Mouse (Mus musculus) heart, embryonic 15.5 days (tissue): ENCODE measurements around the gene Nt5c3. TPM values are rescaled to one million over a fixed set of nuclear protein-coding genes. Genes with fewer than 3 reads are reported as not detected.

Experiments
- ATAC-seq: fragments of 200-750 bp; cut with Nextera tagmentation; replicated peaks from 2 replicates; pipeline ENCODE4 v1.8.0; 2017; ENCODE audit warnings: low read depth, moderate TSS enrichment; ENCODE audit not compliant: insufficient number of reproducible peaks, insufficient read depth, low FRiP score
- H3K27ac ChIP-seq: fragments of 300-500 bp; sonication (generic); 2 replicates; pipeline ENCODE4 v1.5.1; 2015; ENCODE audit warnings: mild to moderate bottlenecking, inconsistent platforms
- H3K27me3 ChIP-seq: fragments of 300-500 bp; sonication (generic); 2 replicates; pipeline ENCODE4 v1.6.1; 2015; ENCODE audit warnings: inconsistent platforms
- H3K36me3 ChIP-seq: fragments of 300-500 bp; sonication (generic); 2 replicates; pipeline ENCODE4 v1.6.1; 2015; ENCODE audit warnings: mild to moderate bottlenecking, inconsistent platforms
- H3K4me1 ChIP-seq: fragments of 300-500 bp; sonication (generic); replicated peaks from 2 replicates; pipeline ENCODE4 v1.6.1; 2015; ENCODE audit warnings: inconsistent platforms
- H3K4me2 ChIP-seq: fragments of 300-500 bp; sonication (generic); 2 replicates; pipeline ENCODE4 v1.6.1; 2015; ENCODE audit warnings: inconsistent platforms, mild to moderate bottlenecking, moderate library complexity
- H3K4me3 ChIP-seq: fragments of 300-500 bp; sonication (generic); 2 replicates; pipeline ENCODE4 v1.5.1; 2015; ENCODE audit warnings: mild to moderate bottlenecking, inconsistent platforms
- H3K9ac ChIP-seq: fragments of 300-500 bp; sonication (generic); 2 replicates; pipeline ENCODE4 v1.6.1; 2015; ENCODE audit warnings: mild to moderate bottlenecking, inconsistent platforms
- H3K9me3 ChIP-seq: fragments of 300-500 bp; sonication (generic); replicated peaks from 2 replicates; pipeline ENCODE4 v1.6.1; 2016; ENCODE audit warnings: inconsistent platforms
- WGBS: fragments of 180-500 bp; shearing (Covaris S2); methylation state at CpG from one replicate; pipeline ENCODE4 v1.1.7; 2015; ENCODE audit warnings: mixed read lengths; 5-methylcytosine and 5-hydroxymethylcytosine counted together
- polyA plus RNA-seq: library from polyadenylated mRNA; unstranded; fragments of >200 nt; fragmentation: Nextera tagmentation; extraction: Ambion mirVana; gene quantifications from 2 replicates; pipeline ENCODE4 v1.2.1, GENCODE M21; 2015

Gene Nt5c3
- polyA plus RNA-seq, 1 experiment from 2014 or later = 71.7 TPM

DNA sequence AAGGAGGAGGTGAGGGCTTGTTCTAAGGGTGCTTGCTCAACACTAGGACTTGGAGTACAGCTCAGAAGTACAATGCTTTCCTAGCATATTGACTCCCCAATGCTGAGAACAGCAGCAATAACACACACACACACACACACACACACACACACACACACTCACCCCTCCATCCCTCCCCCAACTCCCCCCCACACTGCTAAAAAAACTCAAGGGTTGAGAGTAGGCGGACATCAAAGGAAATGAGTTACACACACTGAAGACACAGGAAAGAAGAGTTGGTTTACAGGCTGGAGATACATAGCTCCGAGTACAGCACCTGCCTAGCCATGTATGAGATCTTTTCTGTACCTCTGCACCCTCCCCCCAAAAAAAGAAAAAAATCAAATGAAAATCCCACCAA is 7.5 kb downstream of the Nt5c3 start:
- H3K9me3 ChIP-seq = no peaks in the 10 kb centered on the region
- H3K9ac ChIP-seq = no peak overlapping the region
- ATAC-seq = no peak
- no peaks in the 10 kb centered on the region for H3K27me3 ChIP-seq
- H3K4me2 ChIP-seq = no peak overlapping the region
- peaks cover 41% of the 10 kb centered on the region for H3K4me1 ChIP-seq
- 66% methylated on average over 2 of the region's 2 CpGs for WGBS
- H3K36me3 ChIP-seq = no peaks in the 10 kb centered on the region
- H3K4me3 ChIP-seq = no peak overlapping the region
- no peak overlapping the region for H3K27ac ChIP-seq

GRCm38 (mm10) chr6:56913092-56913858 is 10.5 kb downstream of the Nt5c3 start:
- Histone ChIP-seq H3K27me3 (no peaks in the 10 kb centered on the region), H3K36me3 (no peaks in the 10 kb centered on the region), H3K9ac (no peak overlapping the region), H3K4me3 (no peak overlapping the region), H3K4me2 (no peak overlapping the region), H3K27ac (no peak overlapping the region), H3K4me1 (peaks cover 20% of the 10 kb centered on the region), H3K9me3 (no peaks in the 10 kb centered on the region)
- whole genome bisulfite sequencing = 78% methylated on average over 2 of the region's 2 CpGs
- no peak for ATAC-seq

DNA sequence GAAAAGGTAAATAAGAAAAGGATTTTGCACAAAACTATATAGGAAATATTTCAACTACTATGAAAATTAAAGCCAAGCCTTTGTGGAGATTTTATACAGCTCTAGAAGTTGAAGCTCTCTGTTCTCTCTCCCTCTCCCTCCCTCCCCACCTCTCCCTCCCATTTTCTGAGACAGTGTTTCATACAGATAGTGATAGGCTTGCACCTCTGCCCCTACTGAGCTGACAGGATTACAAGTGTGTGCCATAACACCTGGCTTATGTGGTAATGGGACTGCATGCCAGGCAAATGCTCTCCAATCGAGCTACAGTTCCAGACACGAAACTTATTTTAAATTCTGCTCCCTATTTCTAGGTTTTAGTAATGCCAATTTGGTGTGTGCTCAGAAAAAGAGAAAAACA is 12.8 kb downstream of the Nt5c3 start:
- Histone ChIP-seq H3K4me3 (no peak overlapping the region), H3K9ac (no peak overlapping the region), H3K9me3 (no peaks in the 10 kb centered on the region), H3K27ac (no peak overlapping the region), H3K36me3 (no peaks in the 10 kb centered on the region), H3K4me1 (0 out of 2 replicates have a peak, but pooled peaks cover 8% of the 10 kb centered on the region), H3K27me3 (no peaks in the 10 kb centered on the region), H3K4me2 (no peak overlapping the region)
- WGBS = 57% methylated on average over 2 of the region's 2 CpGs
- ATAC-seq = no peak

DNA sequence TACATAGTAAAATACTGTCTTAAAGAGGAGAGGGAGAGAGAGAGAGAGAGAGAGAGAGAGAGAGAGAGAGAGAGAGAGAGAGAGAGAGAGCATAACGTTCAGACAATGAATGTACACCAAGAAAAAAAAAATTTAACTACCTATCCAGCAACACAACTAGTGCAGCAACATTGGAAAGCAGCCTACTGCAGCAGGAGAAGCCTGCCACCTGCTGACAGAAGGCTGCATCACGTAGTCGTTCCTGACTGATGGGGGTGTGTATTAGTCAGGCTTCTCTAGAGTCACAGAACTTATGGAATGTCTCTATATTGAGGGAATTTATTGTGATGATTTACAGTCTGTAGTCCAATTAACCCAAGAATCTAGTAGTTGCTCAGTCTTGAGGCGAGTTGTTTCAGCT is 14.8 kb downstream of the Nt5c3 start:
- H3K9ac ChIP-seq = no peak overlapping the region
- ATAC-seq = 0 out of 2 replicates have a peak, but pooled peaks have one; percentile 35
- H3K36me3 ChIP-seq = no peaks in the 10 kb centered on the region
- H3K4me3 ChIP-seq = no peak overlapping the region
- H3K27ac ChIP-seq = no peak overlapping the region
- H3K4me2 ChIP-seq = no peak overlapping the region
- WGBS = 2% methylated on average over 4 of the region's 4 CpGs
- H3K9me3 ChIP-seq = no peaks in the 10 kb centered on the region
- no peaks in the 10 kb centered on the region for H3K27me3 ChIP-seq
- peaks cover 15% of the 10 kb centered on the region for H3K4me1 ChIP-seq

GRCm38 (mm10) chr6:56908397-56908796 is 15.3 kb downstream of the Nt5c3 start:
- Histone ChIP-seq H3K9me3 (no peaks in the 10 kb centered on the region), H3K27me3 (no peaks in the 10 kb centered on the region), H3K9ac (no peak overlapping the region), H3K4me3 (no peak overlapping the region), H3K4me1 (peaks cover 19% of the 10 kb centered on the region), H3K27ac (no peak overlapping the region), H3K4me2 (no peak overlapping the region), H3K36me3 (no peaks in the 10 kb centered on the region)
- ATAC-seq = no peak
- 85% methylated on average over 2 of the region's 2 CpGs for WGBS

DNA sequence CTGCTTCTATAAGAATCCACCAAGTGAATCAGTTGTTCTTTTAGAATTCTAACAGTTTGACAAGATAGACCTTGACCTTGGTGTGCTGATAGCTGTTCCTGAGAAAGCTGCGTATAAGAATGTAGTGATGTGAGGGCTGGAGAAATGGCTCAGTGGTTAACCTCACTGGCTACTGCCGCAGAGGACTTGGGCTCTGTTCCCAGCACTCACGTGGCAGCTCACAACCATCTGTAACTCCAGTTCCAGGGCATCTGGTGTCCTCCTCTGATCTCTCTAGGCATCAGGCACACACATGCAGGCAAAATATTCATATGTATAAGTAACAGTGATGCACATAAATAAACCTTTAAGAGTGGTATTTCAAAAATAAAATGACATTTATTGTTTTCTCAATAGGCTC is 15.8 kb downstream of the Nt5c3 start:
- H3K9me3 ChIP-seq = no peaks in the 10 kb centered on the region
- H3K4me3 ChIP-seq = no peak overlapping the region
- 90% methylated on average over 3 of the region's 3 CpGs for WGBS
- no peak overlapping the region for H3K27ac ChIP-seq
- H3K36me3 ChIP-seq = no peaks in the 10 kb centered on the region
- ATAC-seq = no peak
- peaks cover 22% of the 10 kb centered on the region for H3K4me1 ChIP-seq
- H3K9ac ChIP-seq = no peak overlapping the region
- no peaks in the 10 kb centered on the region for H3K27me3 ChIP-seq
- no peak overlapping the region for H3K4me2 ChIP-seq

- ATAC-seq = no peak
- H3K27me3 ChIP-seq = no peaks in the 10 kb centered on the region
- H3K9ac ChIP-seq = no peak overlapping the region
- H3K27ac ChIP-seq = no peak overlapping the region
- WGBS = 71% methylated on average over 8 of the region's 8 CpGs
- H3K4me2 ChIP-seq = no peak overlapping the region
- no peak overlapping the region for H3K4me3 ChIP-seq
- no peaks in the 10 kb centered on the region for H3K9me3 ChIP-seq
- H3K4me1 ChIP-seq = peaks cover 35% of the 10 kb centered on the region
- no peaks in the 10 kb centered on the region for H3K36me3 ChIP-seq
Observed at GRCm38 (mm10) chr6:56906121-56906846, 17.4 kb downstream of the Nt5c3 start.

DNA sequence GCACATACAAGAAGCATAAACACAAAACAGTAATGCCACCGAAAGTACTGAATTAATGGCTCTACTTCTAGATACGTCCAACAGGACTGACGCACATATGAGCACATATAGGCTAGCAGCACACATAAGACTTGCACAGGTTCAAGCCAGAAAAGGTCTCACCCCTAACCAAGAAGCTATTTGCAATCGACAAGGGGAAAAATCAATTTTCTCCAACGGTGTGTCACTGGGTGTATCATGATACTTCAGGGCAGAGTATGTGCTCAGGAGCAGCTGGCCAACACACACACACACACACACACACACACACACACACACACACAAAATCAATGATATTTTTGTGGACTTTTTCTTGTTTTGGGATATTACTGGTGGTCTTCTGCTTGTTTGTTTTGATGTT is 18.2 kb downstream of the Nt5c3 start:
- Histone ChIP-seq H3K27me3 (no peaks in the 10 kb centered on the region), H3K4me1 (peaks cover 35% of the 10 kb centered on the region), H3K27ac (no peak overlapping the region), H3K4me3 (no peak overlapping the region), H3K9me3 (no peaks in the 10 kb centered on the region), H3K9ac (no peak overlapping the region), H3K36me3 (no peaks in the 10 kb centered on the region), H3K4me2 (no peak overlapping the region)
- ATAC-seq = no peak
- 83% methylated on average over 5 of the region's 5 CpGs for WGBS

DNA sequence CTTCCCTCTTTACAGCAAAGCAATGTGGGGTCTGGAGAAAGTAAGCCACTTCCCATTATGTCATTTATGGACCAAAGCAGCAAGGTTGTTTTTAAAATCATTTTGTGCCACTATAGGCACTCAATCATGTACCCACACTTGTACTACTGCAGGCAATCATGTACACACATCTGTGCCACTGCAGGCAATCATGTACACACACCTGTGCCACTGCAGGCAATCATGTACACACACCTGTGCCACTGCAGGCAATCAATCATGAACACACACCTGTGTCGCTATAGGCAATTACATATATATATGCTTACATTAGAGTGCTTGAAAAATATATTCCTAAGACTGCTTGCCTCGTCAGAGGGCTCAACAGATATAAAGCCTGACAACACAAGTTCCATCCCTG is 18.8 kb downstream of the Nt5c3 start:
- H3K4me1 ChIP-seq = peaks cover 36% of the 10 kb centered on the region
- H3K9ac ChIP-seq = no peak overlapping the region
- no peaks in the 10 kb centered on the region for H3K36me3 ChIP-seq
- 0 out of 2 replicates have a peak overlapping the region, but pooled peaks have one; percentile 7 for H3K27ac ChIP-seq
- H3K4me2 ChIP-seq = no peak overlapping the region
- no peak overlapping the region for H3K4me3 ChIP-seq
- WGBS = 85% methylated on average over 2 of the region's 2 CpGs
- H3K9me3 ChIP-seq = no peaks in the 10 kb centered on the region
- no peaks in the 10 kb centered on the region for H3K27me3 ChIP-seq
- no peak for ATAC-seq

- ATAC-seq = no peak
- Histone ChIP-seq H3K27me3 (no peaks in the 10 kb centered on the region), H3K9ac (no peak overlapping the region), H3K4me2 (peak overlapping the region; percentile 40; the same call in 1 of the 2 replicates), H3K9me3 (no peaks in the 10 kb centered on the region), H3K27ac (peak overlapping the region; percentile 68), H3K4me1 (peaks cover 41% of the 10 kb centered on the region), H3K36me3 (no peaks in the 10 kb centered on the region), H3K4me3 (no peak overlapping the region)
- 51% methylated on average over 1 of the region's 1 CpGs for WGBS
Observed at GRCm38 (mm10) chr6:56904330-56904729, 19.4 kb downstream of the Nt5c3 start.

DNA sequence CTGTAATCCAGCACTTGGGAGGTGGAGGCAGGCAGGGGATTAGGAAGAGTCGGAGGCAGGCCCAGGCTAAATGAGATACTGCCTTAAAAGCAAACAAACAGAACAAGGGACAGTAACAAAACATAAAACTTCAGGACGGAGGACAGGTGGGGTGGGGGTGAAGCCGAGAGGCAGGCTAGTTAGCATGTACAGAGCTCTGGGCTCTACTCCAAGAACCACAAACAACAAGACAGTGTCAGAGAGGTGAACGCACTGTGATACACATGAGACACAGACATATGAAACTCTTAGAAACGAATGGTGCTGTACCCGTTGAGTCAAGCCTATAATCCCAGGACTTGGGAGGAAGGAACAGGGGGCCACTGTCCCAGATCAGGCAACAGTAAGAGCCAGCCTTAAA is 19.9 kb downstream of the Nt5c3 start:
- Histone ChIP-seq H3K36me3 (no peaks in the 10 kb centered on the region), H3K9me3 (no peaks in the 10 kb centered on the region), H3K4me1 (peaks cover 44% of the 10 kb centered on the region), H3K27ac (peak overlapping the region; percentile 68), H3K9ac (no peak overlapping the region), H3K4me2 (peak overlapping the region; percentile 40), H3K4me3 (no peak overlapping the region), H3K27me3 (no peaks in the 10 kb centered on the region)
- 16% methylated on average over 6 of the region's 6 CpGs for WGBS
- ATAC-seq = no peak
